Mouse (Mus musculus): Measurements from ENCODE around the gene Slc16a2. TPM values are rescaled to one million over a fixed set of nuclear protein-coding genes. Genes with fewer than 3 reads are reported as not detected.
"Not testable (repeated sequence)": the region's sequence is repeated elsewhere in the genome, so short reads cannot be mapped to it uniquely, and the experiment has no call there.

Slc16a2 gene
- polyA plus RNA-seq, 1 experiment: 31.3 TPM

DNA sequence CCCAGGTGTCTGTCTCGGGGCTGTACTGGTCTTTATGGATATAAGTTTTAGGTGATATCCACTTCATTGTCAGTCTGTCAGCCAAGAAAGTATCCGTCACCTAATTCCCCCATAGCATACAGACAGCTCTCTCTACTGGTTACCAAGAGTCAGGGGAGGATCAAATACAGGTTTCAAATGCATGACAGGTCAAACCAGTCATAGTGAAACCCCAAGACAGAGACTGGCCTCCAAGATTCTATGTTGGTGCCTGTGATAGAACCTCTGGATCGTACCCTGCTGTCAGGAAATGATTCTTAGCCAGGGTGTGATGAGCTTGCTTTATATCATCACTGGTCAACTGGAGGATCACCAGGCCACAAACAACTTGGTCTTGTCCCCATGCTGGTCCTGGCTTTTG, 148.0 kb downstream of the Slc16a2 start:
- H3K27ac ChIP-seq (ENCODE audit: insufficient read depth, low read length): no peak overlapping the region
- TF ChIP-seq POLR2A (IDR thresholded peaks at IDR 0.05; ENCODE audit: low read depth, low read length) (no peak), CTCF (IDR thresholded peaks at IDR 0.05; ENCODE audit: borderline replicate concordance, insufficient read depth, low read length) (no peak)
- H3K4me3 ChIP-seq (ENCODE audit: insufficient read depth, low read length): no peak overlapping the region
- no peaks in the 10 kb centered on the region for H3K4me1 ChIP-seq (ENCODE audit: control insufficient read depth, insufficient read depth, low read length)

DNA sequence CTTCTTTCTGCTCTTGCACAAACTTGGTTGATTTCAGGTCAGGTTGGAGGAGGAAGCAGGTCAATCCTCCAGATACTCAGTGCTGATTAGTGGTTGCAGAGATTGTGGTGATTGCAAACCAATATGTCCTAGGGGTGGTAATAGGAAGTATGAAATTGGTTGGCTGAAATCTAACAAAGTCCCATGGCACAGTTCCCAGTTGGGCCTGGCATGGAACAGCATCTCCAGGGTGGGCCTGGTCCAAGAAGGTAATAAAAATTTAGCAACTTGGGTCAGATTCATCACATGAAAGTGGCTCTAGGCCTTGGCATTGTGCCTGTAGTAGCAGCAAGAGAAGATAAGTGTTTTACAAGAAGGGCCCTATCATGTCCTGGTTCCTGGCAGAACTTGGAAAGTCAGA, 151.5 kb downstream of the Slc16a2 start:
- Histone ChIP-seq H3K27ac (ENCODE audit: insufficient read depth, low read length) (no peak overlapping the region), H3K4me3 (ENCODE audit: insufficient read depth, low read length) (no peak overlapping the region), H3K4me1 (ENCODE audit: control insufficient read depth, insufficient read depth, low read length) (no peaks in the 10 kb centered on the region)
- TF ChIP-seq POLR2A (IDR thresholded peaks at IDR 0.05; ENCODE audit: low read depth, low read length): no peak
- TF ChIP-seq CTCF (IDR thresholded peaks at IDR 0.05; ENCODE audit: borderline replicate concordance, insufficient read depth, low read length): no peak

DNA sequence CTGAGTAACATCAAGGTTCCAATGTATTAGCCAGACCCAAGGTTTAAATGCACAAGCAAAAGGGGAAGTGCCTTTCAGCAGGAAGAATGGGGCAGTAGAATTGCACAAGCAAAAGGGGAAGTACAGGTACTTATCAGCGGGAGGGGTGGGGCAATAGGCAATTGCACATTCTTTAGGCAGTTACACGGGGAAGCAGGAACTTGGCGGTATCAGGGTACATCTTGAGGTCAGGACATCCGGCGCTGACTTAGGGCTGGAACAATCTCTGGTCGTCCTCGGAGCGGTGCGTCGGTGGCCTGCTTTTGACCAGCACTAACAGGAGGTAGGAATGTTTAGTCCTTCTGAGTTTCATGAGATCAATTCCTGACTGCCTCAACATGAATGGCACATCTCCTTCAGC, 157.3 kb downstream of the Slc16a2 start:
- not testable (repeated sequence) for H3K4me3 ChIP-seq (ENCODE audit: insufficient read depth, low read length)

DNA sequence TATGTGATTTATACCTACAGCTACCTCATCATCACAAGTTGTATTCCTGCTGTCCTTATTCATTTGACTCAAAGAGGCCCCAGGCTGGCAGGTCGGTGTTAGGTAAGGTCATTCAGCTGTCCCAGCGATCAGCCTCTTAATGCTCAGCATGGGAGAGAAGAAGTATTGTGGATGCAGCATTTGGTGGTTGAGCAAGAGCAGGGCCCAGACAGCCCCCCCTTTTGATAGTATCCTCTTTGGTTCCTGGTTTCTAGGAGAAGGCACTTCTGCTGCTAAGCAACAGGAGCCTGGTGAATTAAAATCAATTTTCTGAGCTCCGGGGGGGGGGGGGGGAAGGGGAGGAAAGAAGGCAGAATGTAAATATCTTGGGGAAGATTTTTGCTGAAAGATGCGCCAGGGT, 162.8 kb downstream of the Slc16a2 start:
- TF ChIP-seq POLR2A (IDR thresholded peaks at IDR 0.05; ENCODE audit: low read depth, low read length) (no peak), CTCF (IDR thresholded peaks at IDR 0.05; ENCODE audit: borderline replicate concordance, insufficient read depth, low read length) (no peak)
- no peaks in the 10 kb centered on the region for H3K4me1 ChIP-seq (ENCODE audit: control insufficient read depth, insufficient read depth, low read length)
- H3K27ac ChIP-seq (ENCODE audit: insufficient read depth, low read length): no peak overlapping the region
- no peak overlapping the region for H3K4me3 ChIP-seq (ENCODE audit: insufficient read depth, low read length)

More for the DNA sequence above, 157.3 kb downstream of the Slc16a2 start:
- H3K27ac ChIP-seq (ENCODE audit: insufficient read depth, low read length); H3K4me1 ChIP-seq (ENCODE audit: control insufficient read depth, insufficient read depth, low read length): not testable (repeated sequence)

DNA sequence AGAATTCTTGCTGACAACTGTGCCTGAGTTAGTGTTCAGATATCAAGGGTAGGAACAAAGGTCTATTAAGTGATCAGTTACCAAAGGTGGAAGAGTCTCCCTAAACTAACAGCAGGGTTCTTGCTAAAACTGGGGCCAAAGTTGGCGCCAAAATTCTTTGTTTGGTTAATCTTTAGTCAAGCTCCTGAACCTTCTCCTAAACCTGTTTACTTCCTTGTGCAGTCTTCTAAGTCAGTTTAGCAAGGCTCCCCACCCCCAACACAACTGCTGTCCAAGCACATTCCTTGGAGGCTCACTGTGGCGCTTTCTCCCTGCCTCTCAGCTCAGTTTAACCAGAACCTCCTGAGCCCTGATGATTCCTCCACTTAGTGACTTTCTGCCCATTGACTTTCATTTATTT, 168.8 kb downstream of the Slc16a2 start:
- TF ChIP-seq POLR2A (IDR thresholded peaks at IDR 0.05; ENCODE audit: low read depth, low read length): no peak
- TF ChIP-seq CTCF (IDR thresholded peaks at IDR 0.05; ENCODE audit: borderline replicate concordance, insufficient read depth, low read length): no peak
- Histone ChIP-seq H3K4me3 (ENCODE audit: insufficient read depth, low read length) (no peak overlapping the region), H3K27ac (ENCODE audit: insufficient read depth, low read length) (peak overlapping the region; percentile 71), H3K4me1 (ENCODE audit: control insufficient read depth, insufficient read depth, low read length) (no peaks in the 10 kb centered on the region)

DNA sequence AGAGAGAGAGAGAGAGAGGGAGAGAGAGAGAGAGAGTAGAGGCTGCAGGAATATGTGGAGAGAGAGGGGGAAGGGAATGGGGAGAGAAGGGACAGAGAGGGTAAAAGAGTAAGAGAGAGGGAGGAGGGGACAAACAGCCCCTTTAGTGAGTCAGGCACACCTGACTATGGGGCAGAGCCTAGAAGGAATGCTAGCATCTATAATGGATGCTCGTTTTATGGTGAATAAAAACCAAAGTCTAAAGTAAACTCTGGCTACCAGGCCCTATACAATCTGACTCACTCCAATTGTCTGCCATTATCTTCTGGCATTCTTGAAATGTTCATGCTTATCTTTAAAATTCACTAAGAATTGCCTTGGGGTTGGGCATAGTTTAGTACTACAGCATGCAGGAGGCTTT, 169.7 kb downstream of the Slc16a2 start:
- H3K4me1 ChIP-seq (ENCODE audit: control insufficient read depth, insufficient read depth, low read length): no peaks in the 10 kb centered on the region
- no peak for TF ChIP-seq POLR2A (IDR thresholded peaks at IDR 0.05; ENCODE audit: low read depth, low read length)

More for the DNA sequence above, 169.7 kb downstream of the Slc16a2 start:
- Histone ChIP-seq H3K27ac (ENCODE audit: insufficient read depth, low read length) (no peak overlapping the region), H3K4me3 (ENCODE audit: insufficient read depth, low read length) (no peak overlapping the region)

Other genes with a start within 250 kb of the Slc16a2 start
- gene Zcchc13, start 191.4 kb downstream of the Slc16a2 start, polyA plus RNA-seq (2011; ENCODE audit: insufficient read length, low read depth, missing spikeins): not detected in 2 replicates
- gene Rlim, start 159.3 kb upstream of the Slc16a2 start, polyA plus RNA-seq (2011; ENCODE audit: insufficient read length, low read depth, missing spikeins): 87.8 and 90.1 TPM in 2 replicates